Mouse (Mus musculus): ENCODE data around the gene Naa35.

DNA sequence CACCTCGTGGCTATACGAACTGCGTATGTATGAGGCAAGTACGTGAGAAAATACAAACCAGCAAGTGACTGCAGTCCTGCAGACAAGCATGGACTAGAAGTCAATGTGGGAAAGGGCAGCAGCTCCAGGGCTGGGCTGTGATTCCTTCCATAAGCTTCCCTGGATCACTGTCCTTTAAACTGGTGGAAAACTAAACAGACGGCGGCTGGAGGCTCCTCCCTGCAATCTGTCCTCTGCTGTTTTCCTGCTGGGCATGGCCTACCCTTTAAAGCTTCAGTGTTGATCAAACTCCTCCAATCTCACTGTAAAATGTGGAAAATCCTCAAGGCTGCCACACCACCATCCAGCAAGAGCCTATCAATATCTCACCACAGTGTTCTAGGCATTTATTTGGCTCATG is 63.5 kb downstream of the Naa35 start:
- TF ChIP-seq CTCF (conservative IDR thresholded peaks at IDR 0.05; ENCODE audit: low read length) (no peak), NANOG (IDR thresholded peaks at IDR 0.05; ENCODE audit: borderline replicate concordance, low read length) (no peak)
